Mouse (Mus musculus): ENCODE results near the gene Acnat2.

DNA sequence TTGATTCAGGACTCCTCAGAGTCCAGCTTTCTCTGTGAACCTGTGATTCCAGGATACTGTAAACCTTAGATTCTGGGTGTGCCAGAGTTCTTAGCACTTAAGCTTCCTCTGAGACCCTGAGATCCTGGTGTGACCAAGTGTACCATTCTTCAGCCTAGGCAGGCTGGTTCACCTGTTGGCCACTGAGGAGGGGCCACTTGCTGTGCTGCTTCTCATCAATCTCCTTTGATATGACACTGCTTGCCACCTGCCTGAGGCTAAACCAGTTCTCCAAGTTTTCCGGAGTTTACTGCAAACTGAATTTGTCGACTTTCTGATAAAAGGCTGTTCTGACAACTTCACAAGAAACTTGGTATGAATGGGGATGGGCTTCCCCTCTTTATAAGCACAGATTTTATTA, 50.9 kb downstream of the Acnat2 start:
- no peak for TF ChIP-seq FOSL1 (IDR thresholded peaks at IDR 0.05; ENCODE audit: insufficient read depth, low read length, poor library complexity, severe bottlenecking)
- TF ChIP-seq MYOG (IDR thresholded peaks at IDR 0.05; ENCODE audit: control insufficient read depth, extremely low read depth, insufficient read length) = no peak
